Mouse (Mus musculus): ENCODE results near the gene Ppil4.
A peak's percentile ranks its signal among the peaks of the same experiment; 100 is the strongest.

Ppil4 gene

GRCm38 (mm10) chr10:7824663-7825280 is 32.1 kb downstream of the Ppil4 start:
- no peak for DNase-seq (ENCODE audit: low spot score in 2 of 2)

GRCm38 (mm10) chr10:7825281-7825665 is 32.6 kb downstream of the Ppil4 start:
- no peak for DNase-seq (ENCODE audit: low spot score in 2 of 2)

DNA sequence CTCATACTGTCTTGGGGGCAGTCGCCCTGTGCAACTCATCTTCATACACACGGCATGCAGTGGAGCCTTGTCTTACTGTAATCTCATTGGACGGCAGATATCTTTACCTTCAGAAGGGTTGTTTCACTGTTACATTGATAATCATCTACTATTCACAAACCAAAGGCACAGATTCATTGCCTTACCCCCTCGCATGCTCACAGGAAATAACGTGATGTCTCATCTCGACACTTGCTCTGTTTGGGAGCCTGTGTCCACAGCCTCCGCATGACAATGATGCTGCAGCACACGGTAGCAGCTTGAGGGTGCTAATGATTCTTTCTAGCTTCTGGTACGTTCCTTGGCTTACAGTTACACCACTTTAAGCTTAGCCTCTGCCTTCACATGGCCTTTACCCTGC is 33.4 kb downstream of the Ppil4 start:
- no peak for DNase-seq (ENCODE audit: low spot score in 2 of 2)

DNA sequence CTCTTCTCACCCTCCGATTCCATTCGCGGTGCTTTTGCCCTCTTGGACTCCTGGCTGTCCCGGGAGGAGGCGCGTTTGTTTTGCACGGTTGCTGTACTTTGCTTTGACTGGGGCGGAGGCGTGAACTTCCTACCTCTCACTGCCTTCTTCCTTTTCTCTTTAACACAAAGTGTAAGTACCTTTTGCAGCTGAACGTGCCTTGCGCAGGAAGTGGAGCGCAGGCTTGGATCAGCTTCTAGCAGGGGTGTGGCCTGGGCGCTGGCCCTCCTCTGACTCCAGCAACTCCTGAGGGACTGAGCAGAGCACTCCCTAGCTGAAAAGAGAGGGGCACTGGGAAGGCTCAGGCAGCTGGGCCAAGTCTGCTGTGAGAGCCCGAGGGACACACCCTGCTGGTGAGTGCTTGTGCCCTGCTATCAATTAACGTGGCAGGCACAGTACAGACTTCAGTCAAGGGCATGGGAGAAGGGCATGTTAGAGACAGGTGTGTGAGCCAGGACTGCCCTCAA is 39.5 kb downstream of the Ppil4 start, which contains the start of gene Zc3h12d:
TSS of gene Zc3h12d (plus strand) at position 300 of the 506 bp plus-strand sequence.
- peak; percentile 31 to 39 for DNase-seq (ENCODE audit: low spot score in 2 of 2)

DNA sequence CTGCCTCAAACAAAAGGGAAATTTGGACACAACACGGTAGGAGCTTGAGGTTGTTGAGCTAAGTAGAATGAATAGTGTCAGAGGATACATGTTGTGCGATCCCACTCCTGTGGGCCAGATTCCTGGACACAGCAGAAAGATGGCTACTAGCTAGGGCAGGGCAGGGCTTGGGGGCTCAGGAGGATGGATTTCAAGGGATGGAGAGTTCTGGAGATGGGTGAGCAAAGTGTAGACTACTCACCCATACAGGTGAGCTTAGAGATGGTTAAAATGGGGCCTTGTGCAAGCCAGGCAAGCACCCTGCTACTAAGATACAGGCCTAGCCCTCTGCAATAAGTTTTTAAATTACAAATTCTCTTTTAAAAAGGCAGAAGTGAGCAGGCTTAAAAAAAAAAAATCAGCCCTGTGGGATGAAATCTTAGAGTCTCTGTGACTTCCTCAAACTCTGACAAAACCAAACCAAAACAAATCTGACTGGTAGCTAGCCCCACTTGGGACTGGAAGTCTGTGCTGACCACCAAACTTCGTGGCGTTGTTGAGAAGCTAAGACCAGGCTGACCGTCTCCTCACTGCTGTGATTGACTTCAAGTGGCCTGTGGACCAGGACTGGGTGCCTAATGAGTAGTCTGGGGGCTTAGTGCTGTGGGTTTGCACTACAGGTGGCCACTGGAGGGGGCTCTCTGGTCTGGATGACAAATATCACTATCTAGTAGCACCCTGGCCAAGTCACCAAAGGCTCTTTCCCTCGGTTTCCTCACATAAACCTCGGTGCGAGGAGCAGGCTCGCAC is 40.9 kb downstream of the Ppil4 start:
- peak in 1 of 2 experiments; percentile 44 for DNase-seq (ENCODE audit: low spot score in 2 of 2)

DNA sequence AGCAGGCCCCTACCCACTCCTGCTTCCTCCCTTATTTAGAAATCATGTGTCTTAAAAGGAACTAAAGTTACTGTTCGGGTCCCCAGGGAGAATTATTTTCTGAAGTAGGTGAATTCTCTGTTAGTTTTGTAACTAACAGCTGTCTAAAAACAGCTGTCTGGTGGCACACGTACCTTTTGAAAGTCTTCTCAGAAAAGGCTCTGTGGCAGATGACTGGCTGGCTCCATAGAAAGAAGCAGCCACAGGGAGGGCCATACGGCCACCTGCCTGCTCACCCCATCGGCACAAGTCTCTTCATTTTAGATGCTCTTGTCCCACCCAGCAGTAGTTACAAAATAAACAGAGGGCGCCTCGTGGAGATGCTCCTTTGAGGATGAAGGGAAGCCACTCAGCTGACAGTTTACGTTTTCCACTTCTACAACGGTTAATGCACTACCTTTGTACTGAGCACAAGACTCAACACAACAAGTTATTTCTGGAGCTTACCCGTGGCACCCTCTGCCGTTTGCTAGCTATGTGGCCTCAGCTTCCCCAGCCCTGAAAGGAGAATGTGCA is 42.1 kb downstream of the Ppil4 start:
- DNase-seq (ENCODE audit: low spot score in 2 of 2), result no peak

GRCm38 (mm10) chr10:7836902-7837301 is 44.2 kb downstream of the Ppil4 start:
- DNase-seq (ENCODE audit: low spot score in 2 of 2), result no peak

GRCm38 (mm10) chr10:7837446-7837845 is 44.8 kb downstream of the Ppil4 start:
- DNase-seq (ENCODE audit: low spot score in 2 of 2), result no peak

- no peak for DNase-seq (ENCODE audit: low spot score in 2 of 2)
These were observed 45.3 kb downstream of the Ppil4 start for GRCm38 (mm10) chr10:7838036-7838435.

GRCm38 (mm10) chr10:7838874-7839421 is 46.3 kb downstream of the Ppil4 start:
- DNase-seq (ENCODE audit: low spot score in 2 of 2), result no peak

DNA sequence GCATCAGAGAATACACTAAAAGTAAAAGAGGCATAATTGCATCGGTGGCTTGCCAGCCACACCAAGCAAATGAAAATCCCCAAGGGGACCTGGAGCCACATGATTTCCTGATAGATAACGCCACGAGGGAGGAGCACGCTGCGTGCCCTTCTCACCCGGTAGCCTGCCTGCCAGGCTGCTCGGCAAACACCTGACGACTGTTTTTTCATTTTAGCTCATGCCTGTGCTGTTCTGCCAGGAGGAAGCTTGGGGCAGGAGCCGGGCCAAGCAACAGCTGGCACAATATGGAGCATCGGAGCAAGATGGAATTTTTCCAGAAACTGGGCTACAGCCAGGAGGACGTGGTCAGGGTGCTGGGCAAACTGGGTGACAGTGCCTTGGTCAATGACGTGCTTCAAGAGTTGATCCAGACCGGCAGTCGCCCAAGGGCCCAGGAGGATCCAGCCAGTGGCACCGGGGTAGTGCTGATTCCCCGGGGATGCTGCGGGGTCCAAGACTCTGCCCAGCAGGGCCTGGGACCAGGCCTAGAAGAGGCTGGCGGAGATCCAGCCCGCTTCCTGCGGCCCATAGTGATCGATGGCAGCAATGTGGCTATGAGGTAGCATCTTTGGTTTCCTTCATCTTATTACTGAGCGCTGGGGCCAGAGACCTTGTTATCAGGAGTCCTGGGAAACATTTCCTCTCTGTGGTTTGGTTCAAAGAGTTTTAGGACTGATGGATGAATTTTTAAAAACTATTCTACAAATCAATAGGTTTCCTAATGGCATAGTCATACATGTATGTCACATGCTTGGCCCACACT is 47.1 kb downstream of the Ppil4 start:
- no peak for DNase-seq (ENCODE audit: low spot score in 2 of 2)

DNA sequence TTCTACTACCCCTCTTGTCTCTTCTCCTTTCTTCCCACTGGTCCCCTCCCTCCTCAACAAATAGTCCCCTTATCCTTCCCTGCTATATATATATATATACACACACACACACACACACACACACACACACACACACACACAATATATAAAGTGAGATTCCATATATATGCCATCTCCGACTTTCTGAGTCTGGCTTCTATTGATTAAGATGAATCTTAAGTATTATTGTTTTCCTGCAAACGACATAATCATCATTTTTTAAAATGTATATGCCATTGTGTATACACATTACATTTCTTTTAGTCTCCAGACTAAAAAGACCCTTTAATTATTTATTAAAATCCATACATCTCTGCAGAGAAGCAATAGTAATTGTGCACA is 47.7 kb downstream of the Ppil4 start:
- no peak for DNase-seq (ENCODE audit: low spot score in 2 of 2)

DNA sequence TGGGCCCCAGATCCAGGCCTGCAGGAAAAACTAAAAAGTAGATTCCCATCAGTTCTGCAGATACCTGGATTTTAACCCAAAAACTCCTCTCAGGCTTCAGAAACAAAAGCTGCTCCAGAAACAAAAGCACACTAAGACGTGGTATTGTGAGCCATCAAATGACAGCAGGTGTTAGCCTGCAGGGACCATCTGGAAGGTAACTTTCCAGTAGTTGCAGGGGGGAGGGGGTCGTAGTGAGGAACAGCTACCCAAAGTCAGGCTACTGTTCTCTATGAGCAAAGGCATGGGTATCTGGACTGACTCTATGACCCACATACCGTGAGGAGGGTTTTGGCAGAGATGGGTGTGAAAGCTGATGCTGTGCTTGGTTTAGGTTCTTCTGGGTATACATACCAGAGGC is 48.1 kb downstream of the Ppil4 start:
- no peak for DNase-seq (ENCODE audit: low spot score in 2 of 2)

- DNase-seq (ENCODE audit: low spot score in 2 of 2), result no peak
These were observed 48.9 kb downstream of the Ppil4 start for GRCm38 (mm10) chr10:7841571-7842080.

DNA sequence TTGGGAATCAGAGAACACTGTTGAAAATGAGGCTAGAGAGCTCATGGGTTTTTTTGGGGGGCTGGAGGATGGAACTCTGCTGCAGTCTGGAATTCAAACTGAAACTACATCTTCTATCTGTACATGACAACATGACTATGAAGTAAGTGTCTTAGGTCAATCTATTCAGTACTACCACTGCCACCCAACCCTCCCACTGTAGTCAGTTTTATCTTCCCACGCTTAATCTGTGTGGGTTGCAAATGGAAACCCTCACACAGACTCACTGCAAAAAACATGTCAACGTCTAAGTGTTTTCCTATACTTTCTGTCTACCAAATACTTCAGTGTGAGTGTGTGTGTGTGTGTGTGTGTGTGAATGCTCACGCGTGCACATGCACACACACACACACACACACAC is 50.5 kb downstream of the Ppil4 start:
- no peak for DNase-seq (ENCODE audit: low spot score in 2 of 2)

DNA sequence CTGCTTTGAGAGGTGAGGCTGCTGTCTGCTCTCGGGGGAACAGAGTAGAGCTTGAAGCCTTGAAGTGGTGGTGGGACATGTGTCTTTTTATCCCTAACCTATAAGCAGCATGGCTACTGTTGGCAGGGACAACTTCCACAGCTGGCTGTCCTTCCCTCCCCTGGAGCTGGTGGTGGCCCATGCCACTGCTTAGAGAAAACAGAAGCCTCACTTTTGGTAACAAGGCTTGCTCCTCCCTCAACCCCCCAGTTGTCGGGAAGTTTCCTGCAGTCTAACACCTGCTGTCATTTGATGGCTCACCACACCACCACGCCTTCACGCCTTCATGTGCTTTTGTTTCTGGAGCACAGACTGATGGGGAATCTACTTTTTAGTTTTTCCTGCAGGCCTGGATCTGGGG is 51.5 kb downstream of the Ppil4 start:
- peak in 1 of 2 experiments; percentile 7 for DNase-seq (ENCODE audit: low spot score in 2 of 2)

DNA sequence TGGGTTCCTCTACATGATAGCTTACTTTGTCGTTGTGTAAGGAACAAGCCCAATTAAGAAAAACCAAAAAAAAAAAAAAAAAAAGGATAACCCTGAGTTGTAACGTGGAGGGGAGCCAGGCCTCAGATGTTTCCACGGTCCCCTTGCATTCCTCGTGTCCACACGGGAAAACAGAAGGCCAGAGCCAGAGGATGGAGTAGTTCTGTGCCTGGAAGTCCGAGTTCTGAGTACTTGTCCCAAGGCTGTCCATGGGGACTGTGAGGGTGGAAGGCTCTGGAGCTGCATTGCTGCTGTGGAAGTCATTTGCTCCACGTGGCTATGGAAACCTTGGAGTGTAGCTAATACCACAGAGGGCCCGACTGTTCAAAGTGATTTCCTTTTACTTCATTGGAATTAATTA is 52.4 kb downstream of the Ppil4 start:
- peak in 1 of 2 experiments; percentile 2 for DNase-seq (ENCODE audit: low spot score in 2 of 2)

- DNase-seq (ENCODE audit: low spot score in 2 of 2), result peak in 1 of 2 experiments; percentile 5
These were observed 53.3 kb downstream of the Ppil4 start for GRCm38 (mm10) chr10:7845991-7846390.

- DNase-seq (ENCODE audit: low spot score in 2 of 2), result no peak
These were observed 54.5 kb downstream of the Ppil4 start for GRCm38 (mm10) chr10:7847166-7847605.

- no peak for DNase-seq (ENCODE audit: low spot score in 2 of 2)
These were observed 59.2 kb downstream of the Ppil4 start for GRCm38 (mm10) chr10:7851891-7852290.

GRCm38 (mm10) chr10:7860494-7860893 is 67.8 kb downstream of the Ppil4 start:
- DNase-seq (ENCODE audit: low spot score in 2 of 2), result no peak

Measured in spleen, postnatal 14 days (tissue).